Mouse (Mus musculus) lung, embryonic 14.5 days (tissue): ENCODE data around the gene Shb. TPM values are rescaled to one million over a fixed set of nuclear protein-coding genes. Genes with fewer than 3 reads are reported as not detected.
A peak's percentile ranks its signal among the peaks of the same experiment; 100 is the strongest.

Experiments
- ATAC-seq: fragments of 200-750 bp; cut with Nextera tagmentation; 2 replicates; pipeline ENCODE4 v1.8.0; 2017; ENCODE audit warnings: mild to moderate bottlenecking, moderate TSS enrichment, moderate library complexity; ENCODE audit not compliant: insufficient read depth
- DNase-seq: peaks from one replicate; pipeline ENCODE4 v3.0.0-alpha.2; 2015
- H3K27ac ChIP-seq: fragments of 300-500 bp; sonication (generic); 2 replicates; pipeline ENCODE4 v1.5.1; 2014; ENCODE audit warnings: low read depth, mild to moderate bottlenecking, moderate library complexity
- H3K27me3 ChIP-seq: fragments of 300-500 bp; sonication (generic); 2 replicates; pipeline ENCODE4 v1.6.1; 2014; ENCODE audit warnings: low read length, control low read depth; ENCODE audit not compliant: insufficient read depth
- H3K36me3 ChIP-seq: fragments of 300-500 bp; sonication (generic); 2 replicates; pipeline ENCODE4 v1.6.1; 2014; ENCODE audit warnings: control low read depth; ENCODE audit not compliant: insufficient read depth
- H3K4me1 ChIP-seq: fragments of 300-500 bp; sonication (generic); 2 replicates; pipeline ENCODE4 v1.6.1; 2014; ENCODE audit warnings: antibody characterized with exemption, control low read depth; ENCODE audit not compliant: insufficient read depth
- H3K4me2 ChIP-seq: fragments of 300-500 bp; sonication (generic); 2 replicates; pipeline ENCODE4 v1.6.1; 2014; ENCODE audit warnings: mild to moderate bottlenecking
- H3K4me3 ChIP-seq: fragments of 300-500 bp; sonication (generic); 2 replicates; pipeline ENCODE4 v1.5.1; 2014; ENCODE audit warnings: low read depth, low read length
- H3K9ac ChIP-seq: fragments of 300-500 bp; sonication (generic); 2 replicates; pipeline ENCODE4 v1.6.1; 2014
- H3K9me3 ChIP-seq: fragments of 300-500 bp; sonication (generic); 2 replicates; pipeline ENCODE4 v1.6.1; 2016; ENCODE audit warnings: low read depth, low read length, control low read depth
- CTCF ChIP-seq: IDR thresholded peaks from 2 replicates; pipeline ENCODE4 v1.5.1; 2016; ENCODE audit warnings: antibody characterized with exemption, low read depth
- WGBS: fragments of 180-500 bp; shearing (Covaris S2); extraction: QIAGEN DNeasy Blood & Tissue Kit; methylation state at CpG from one replicate; pipeline ENCODE4 v1.1.7; 2014; 5-methylcytosine and 5-hydroxymethylcytosine counted together
- polyA plus RNA-seq: library from polyadenylated mRNA; unstranded; fragments of >200 nt; fragmentation: Nextera tagmentation; extraction: Ambion mirVana; gene quantifications from 2 replicates; pipeline ENCODE4 v1.2.1, GENCODE M21; 2014

Shb gene
- polyA plus RNA-seq, 1 experiment from 2014 or later, result 10.6 TPM

DNA sequence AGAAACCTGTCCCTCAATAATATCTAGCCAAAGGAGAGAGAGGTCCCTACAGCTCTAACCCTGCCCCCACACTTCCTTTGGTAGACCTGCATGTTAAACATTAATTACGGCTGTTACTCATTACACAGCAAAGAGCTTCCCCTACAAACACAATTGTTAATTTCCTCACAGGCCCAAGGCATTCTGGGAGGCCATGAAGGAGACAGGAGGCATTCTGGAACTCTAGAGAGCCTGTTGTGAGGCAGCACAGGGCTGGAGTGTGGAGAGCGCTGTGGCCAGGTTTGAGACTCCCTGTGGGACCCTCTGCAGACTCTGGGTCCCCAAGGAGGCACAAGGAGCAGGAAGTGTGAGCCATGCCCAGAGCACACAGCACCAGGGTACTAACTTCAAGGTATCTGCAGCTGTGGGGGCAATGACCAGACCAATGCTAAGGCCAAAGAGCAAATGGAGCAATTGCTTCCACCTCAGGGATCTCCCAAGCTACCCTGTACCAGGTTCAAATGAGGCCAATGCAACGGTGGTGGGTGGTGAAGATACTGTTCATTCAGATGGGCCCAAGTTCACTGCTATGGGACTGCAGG lies 78.9 kb downstream of the Shb start:
- ATAC-seq, result peak; percentile 42
- Histone ChIP-seq H3K4me3 (no peak overlapping the region), H3K27me3 (no peaks in the 10 kb centered on the region), H3K27ac (peak overlapping the region; percentile 82), H3K4me1 (peaks cover 16% of the 10 kb centered on the region), H3K4me2 (no peak overlapping the region), H3K9me3 (no peaks in the 10 kb centered on the region), H3K9ac (no peak overlapping the region), H3K36me3 (peaks cover 25% of the 10 kb centered on the region; the same call in 1 of the 2 replicates)
- TF ChIP-seq CTCF, result no peak
- peak; percentile 67 for DNase-seq
- WGBS, result 59% methylated on average over 3 of the region's 3 CpGs

DNA sequence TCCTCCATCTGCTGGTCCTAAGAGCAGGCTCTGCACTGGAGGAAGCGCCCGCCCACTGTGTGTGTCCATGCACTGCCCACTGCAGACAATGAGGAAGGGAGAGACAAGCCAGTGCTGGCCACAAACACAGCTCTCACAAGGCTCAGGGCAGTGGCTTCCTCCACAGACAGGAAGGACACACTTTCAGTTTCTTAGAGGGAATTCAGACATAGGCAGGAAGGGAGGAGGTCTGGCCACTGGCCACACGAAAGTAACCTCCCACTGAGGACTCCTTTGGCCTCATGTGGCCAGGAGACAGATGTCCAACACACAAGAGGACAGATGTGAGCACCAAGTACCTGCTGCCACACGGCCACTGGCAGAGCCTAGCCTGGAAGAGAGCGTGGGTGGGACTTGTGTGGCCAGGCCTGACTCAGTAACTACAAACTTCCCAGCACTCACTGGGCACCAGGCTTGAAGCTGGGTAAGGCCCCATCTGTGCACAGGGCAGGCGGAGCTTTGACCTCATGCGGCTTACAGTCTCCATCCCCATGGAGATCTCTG lies 79.6 kb downstream of the Shb start:
- Histone ChIP-seq H3K9ac (no peak overlapping the region), H3K9me3 (no peaks in the 10 kb centered on the region), H3K36me3 (peaks cover 23% of the 10 kb centered on the region; the same call in 1 of the 2 replicates), H3K27ac (peak overlapping the region; percentile 82), H3K27me3 (no peaks in the 10 kb centered on the region), H3K4me2 (0 out of 2 replicates have a peak overlapping the region, but pooled peaks have one; percentile 3), H3K4me1 (peaks cover 16% of the 10 kb centered on the region), H3K4me3 (no peak overlapping the region)
- DNase-seq (peak; percentile 40), ATAC-seq (peak; percentile 44)
- WGBS, result 53% methylated on average over 7 of the region's 7 CpGs
- TF ChIP-seq CTCF, result no peak

DNA sequence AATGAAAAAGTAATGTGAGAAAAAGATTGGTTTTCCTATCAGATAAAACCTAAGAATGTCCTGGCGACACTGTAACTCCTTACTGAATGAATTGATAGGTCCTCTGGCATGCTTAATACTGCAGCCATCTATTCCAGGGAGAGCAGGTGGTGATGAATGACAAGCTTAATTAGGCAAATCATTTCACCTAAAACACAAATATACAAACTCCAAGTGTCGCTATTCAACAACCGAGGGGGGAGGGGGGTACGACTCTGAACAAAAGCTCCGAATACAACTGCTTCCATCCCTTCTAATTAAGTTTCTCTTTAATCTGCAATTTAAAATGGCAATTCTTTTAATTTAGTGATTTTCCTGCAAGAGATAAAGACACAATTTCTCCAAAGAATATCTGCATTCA lies 83.3 kb downstream of the Shb start:
- H3K36me3 ChIP-seq, result peaks cover 31% of the 10 kb centered on the region; the same call in 1 of the 2 replicates
- DNase-seq, result no peak
- no peaks in the 10 kb centered on the region for H3K9me3 ChIP-seq
- no peaks in the 10 kb centered on the region for H3K27me3 ChIP-seq
- H3K9ac ChIP-seq, result no peak overlapping the region
- H3K4me3 ChIP-seq, result no peak overlapping the region
- no peak for TF ChIP-seq CTCF
- 67% methylated on average over 5 of the region's 5 CpGs for WGBS
- H3K4me2 ChIP-seq, result no peak overlapping the region
- no peak for ATAC-seq
- no peak overlapping the region for H3K27ac ChIP-seq
- H3K4me1 ChIP-seq, result peaks cover 12% of the 10 kb centered on the region

DNA sequence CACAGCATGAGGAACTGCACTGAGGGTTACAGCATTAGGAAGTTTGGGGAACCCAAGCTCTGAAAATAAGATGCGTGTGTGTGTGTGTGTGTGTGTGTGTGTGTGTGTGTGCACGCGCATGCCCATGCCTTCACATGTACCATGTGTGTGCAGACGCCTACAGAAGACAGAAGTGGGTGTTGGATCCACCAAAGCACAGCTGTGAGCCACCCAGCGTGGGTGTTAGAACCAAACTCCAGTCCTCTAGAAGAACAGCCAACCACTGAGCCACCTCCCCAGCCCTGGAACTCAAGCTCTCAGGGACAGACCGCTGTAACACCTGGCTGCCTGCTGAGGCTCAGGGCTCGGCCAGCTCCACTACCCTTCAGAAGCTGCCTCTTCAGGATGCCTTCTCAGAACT lies 83.8 kb downstream of the Shb start:
- no peak for DNase-seq
- no peak for TF ChIP-seq CTCF
- Histone ChIP-seq H3K9me3 (no peaks in the 10 kb centered on the region), H3K4me1 (peaks cover 7% of the 10 kb centered on the region), H3K9ac (no peak overlapping the region), H3K27ac (no peak overlapping the region), H3K4me3 (no peak overlapping the region), H3K27me3 (no peaks in the 10 kb centered on the region), H3K36me3 (peaks cover 33% of the 10 kb centered on the region; the same call in 1 of the 2 replicates), H3K4me2 (no peak overlapping the region)
- 80% methylated on average over 7 of the region's 7 CpGs for WGBS
- ATAC-seq, result no peak

DNA sequence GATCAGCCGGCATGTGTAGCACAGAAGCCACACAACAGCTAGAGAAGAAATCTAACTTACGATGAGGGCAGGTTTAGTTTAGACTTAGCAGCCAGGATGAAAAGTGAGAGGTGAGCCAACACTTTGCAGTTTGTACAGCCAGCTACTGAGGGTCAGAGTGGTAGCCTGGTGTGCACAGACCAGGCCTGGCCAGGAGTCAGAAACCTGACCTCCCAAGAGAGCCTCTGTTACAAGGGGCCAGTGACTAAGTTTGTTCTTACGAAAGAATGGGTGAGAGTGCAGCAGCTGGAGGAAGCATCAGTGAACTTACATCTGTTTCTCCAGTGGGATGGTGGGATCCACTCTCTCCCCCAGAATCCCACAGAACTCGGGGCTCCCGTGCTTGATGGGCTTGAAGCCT lies 85.1 kb downstream of the Shb start:
- no peak overlapping the region for H3K27ac ChIP-seq
- H3K4me1 ChIP-seq, result peaks cover 3% of the 10 kb centered on the region; the same call in 1 of the 2 replicates
- H3K9me3 ChIP-seq, result no peaks in the 10 kb centered on the region
- ATAC-seq, result no peak
- WGBS, result 91% methylated on average over 5 of the region's 5 CpGs
- no peak overlapping the region for H3K4me3 ChIP-seq
- H3K27me3 ChIP-seq, result no peaks in the 10 kb centered on the region
- no peak for TF ChIP-seq CTCF
- no peak for DNase-seq
- no peak overlapping the region for H3K4me2 ChIP-seq
- H3K9ac ChIP-seq, result no peak overlapping the region
- peaks cover 39% of the 10 kb centered on the region for H3K36me3 ChIP-seq

DNA sequence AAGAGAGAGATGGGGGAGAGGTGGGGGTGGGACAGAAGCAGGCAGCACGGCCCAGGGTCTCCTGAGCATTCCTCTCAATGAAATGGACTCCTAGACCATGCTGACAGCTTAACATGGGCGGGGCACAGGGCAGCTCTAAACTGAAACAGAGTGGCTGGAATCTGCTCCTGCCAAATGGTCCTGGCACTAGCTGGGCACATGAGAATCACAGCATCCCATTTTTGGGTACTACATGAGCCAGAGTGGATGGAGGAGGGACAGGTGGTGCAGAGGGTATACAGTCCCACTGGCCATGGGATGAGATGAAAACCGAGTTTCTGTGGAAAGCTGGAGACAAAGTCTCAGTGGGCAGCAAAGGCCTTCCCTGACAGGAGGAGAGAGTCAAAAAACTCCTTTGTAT lies 87.0 kb downstream of the Shb start:
- Histone ChIP-seq H3K9ac (no peak overlapping the region), H3K4me3 (no peak overlapping the region), H3K9me3 (no peaks in the 10 kb centered on the region), H3K4me1 (peaks cover 3% of the 10 kb centered on the region; the same call in 1 of the 2 replicates), H3K4me2 (no peak overlapping the region), H3K36me3 (peaks cover 40% of the 10 kb centered on the region), H3K27me3 (no peaks in the 10 kb centered on the region), H3K27ac (no peak overlapping the region)
- DNase-seq, result no peak
- ATAC-seq, result no peak
- 60% methylated on average over 3 of the region's 3 CpGs for WGBS
- no peak for TF ChIP-seq CTCF

DNA sequence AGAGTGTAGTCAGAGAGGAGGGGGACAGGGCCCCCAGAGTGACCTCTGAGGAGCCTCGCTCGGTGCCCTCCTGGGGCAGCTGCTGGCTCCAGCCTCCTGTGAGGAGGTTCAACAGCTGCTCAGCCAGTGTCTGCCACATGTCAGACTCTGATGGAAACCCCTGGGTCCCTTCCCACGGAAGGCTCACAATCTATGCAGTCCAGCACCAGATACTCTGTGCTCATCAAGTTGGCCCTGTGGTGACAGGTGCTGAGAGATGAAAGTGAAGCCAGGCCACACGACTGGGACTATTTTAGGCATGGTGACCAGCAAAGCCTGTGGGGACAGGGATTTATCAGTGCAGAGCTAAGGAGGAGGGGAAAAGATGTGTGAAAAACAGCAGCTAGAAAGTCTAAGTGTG lies 87.5 kb downstream of the Shb start:
- Histone ChIP-seq H3K4me2 (no peak overlapping the region), H3K9me3 (no peaks in the 10 kb centered on the region), H3K4me3 (no peak overlapping the region), H3K27ac (no peak overlapping the region), H3K27me3 (no peaks in the 10 kb centered on the region), H3K36me3 (peaks cover 40% of the 10 kb centered on the region), H3K9ac (no peak overlapping the region), H3K4me1 (peaks cover 3% of the 10 kb centered on the region; the same call in 1 of the 2 replicates)
- DNase-seq (no peak), ATAC-seq (no peak)
- WGBS, result 39% methylated on average over 4 of the region's 4 CpGs
- TF ChIP-seq CTCF, result no peak
